Mouse (Mus musculus) limb, embryonic 14.5 days (tissue): ENCODE results near the gene Exoc1. TPM values are rescaled to one million over a fixed set of nuclear protein-coding genes. Genes with fewer than 3 reads are reported as not detected.

Experiments
- ATAC-seq: fragments of 200-750 bp; cut with Nextera tagmentation; 2 replicates; pipeline ENCODE4 v1.8.0; 2017; ENCODE audit warnings: low read depth, moderate number of reproducible peaks, moderate TSS enrichment; ENCODE audit not compliant: low FRiP score
- DNase-seq: peaks from one replicate; pipeline ENCODE4 v3.0.0-alpha.2; 2015; ENCODE audit warnings: low spot score
- H3K27ac ChIP-seq: fragments of 300-500 bp; sonication (generic); replicated peaks from 2 replicates; pipeline ENCODE4 v1.5.1; 2014; ENCODE audit warnings: low read depth, mild to moderate bottlenecking, low read length, moderate library complexity, mixed read lengths
- H3K27me3 ChIP-seq: fragments of 300-500 bp; sonication (generic); 2 replicates; pipeline ENCODE4 v1.6.1; 2014; ENCODE audit warnings: low read length, mixed read lengths; ENCODE audit not compliant: control insufficient read depth, insufficient read depth
- H3K36me3 ChIP-seq: fragments of 300-500 bp; sonication (generic); 2 replicates; pipeline ENCODE4 v1.6.1; 2014; ENCODE audit warnings: mild to moderate bottlenecking, low read length, moderate library complexity, mixed read lengths; ENCODE audit not compliant: control insufficient read depth, insufficient read depth
- H3K4me1 ChIP-seq: fragments of 300-500 bp; sonication (generic); 2 replicates; pipeline ENCODE4 v1.6.1; 2014; ENCODE audit warnings: antibody characterized with exemption, low read length, mixed read lengths; ENCODE audit not compliant: control insufficient read depth, insufficient read depth
- H3K4me2 ChIP-seq: fragments of 300-500 bp; sonication (generic); replicated peaks from 2 replicates; pipeline ENCODE4 v1.6.1; 2014; ENCODE audit warnings: low read depth, mild to moderate bottlenecking, low read length, moderate library complexity; ENCODE audit not compliant: severe bottlenecking
- H3K4me3 ChIP-seq: fragments of 300-500 bp; sonication (generic); replicated peaks from 2 replicates; pipeline ENCODE4 v1.5.1; 2014; ENCODE audit warnings: low read length
- H3K9ac ChIP-seq: fragments of 300-500 bp; sonication (generic); 2 replicates; pipeline ENCODE4 v1.6.1; 2014; ENCODE audit warnings: mild to moderate bottlenecking, low read depth, low read length, moderate library complexity; ENCODE audit not compliant: severe bottlenecking
- H3K9me3 ChIP-seq: fragments of 300-500 bp; sonication (generic); 2 replicates; pipeline ENCODE4 v1.6.1; 2016; ENCODE audit warnings: low read length; ENCODE audit not compliant: control insufficient read depth
- POLR2A ChIP-seq: fragments of 200-500 bp; IDR thresholded peaks from 2 replicates; pipeline ENCODE4 v1.8.0; 2012; ENCODE audit warnings: inconsistent platforms, mild to moderate bottlenecking, moderate library complexity, borderline replicate concordance; ENCODE audit not compliant: insufficient read depth, insufficient read length; ENCODE audit errors: extremely low read depth
- WGBS: fragments of 180-500 bp; shearing (Covaris S2); extraction: QIAGEN DNeasy Blood & Tissue Kit; methylation state at CpG from one replicate; pipeline ENCODE4 v1.1.7; 2014; 5-methylcytosine and 5-hydroxymethylcytosine counted together
- polyA plus RNA-seq, 2 experiments: library from polyadenylated mRNA; depleted of rRNA in 1 of 2; stranded (reverse) in 1 of 2; unstranded in 1 of 2; fragments of >200 nt; fragmentation: Nextera tagmentation in 1 of 2; extraction: Ambion mirVana in 1 of 2; gene quantifications; 2 replicates each; pipeline versions ENCODE4 v1.2.1 to v1.2.3; 2012 to 2014

The Exoc1 gene
- polyA plus RNA-seq, 2 experiments, result 37.5 to 57.2 TPM

GRCm38 (mm10) chr5:76591885-76592284 is 62.8 kb downstream of the Exoc1 start:
- Histone ChIP-seq H3K27me3 (no peaks in the 10 kb centered on the region), H3K9me3 (no peaks in the 10 kb centered on the region), H3K36me3 (peaks cover 38% of the 10 kb centered on the region), H3K9ac (no peak overlapping the region), H3K4me2 (no peak overlapping the region), H3K4me3 (no peak overlapping the region), H3K27ac (no peak overlapping the region), H3K4me1 (peaks cover 8% of the 10 kb centered on the region; the same call in 1 of the 2 replicates)
- 63% methylated on average over 9 of the region's 9 CpGs for WGBS
- ATAC-seq (no peak), DNase-seq (no peak)
- no peak for TF ChIP-seq POLR2A

GRCm38 (mm10) chr5:76609702-76610370 is 80.7 kb downstream of the Exoc1 start:
- ATAC-seq, result no peak

GRCm38 (mm10) chr5:76612867-76613499 is 83.9 kb downstream of the Exoc1 start:
- Histone ChIP-seq H3K27ac (no peak overlapping the region), H3K27me3 (no peaks in the 10 kb centered on the region), H3K36me3 (peaks cover 79% of the 10 kb centered on the region), H3K4me3 (no peak overlapping the region), H3K9ac (no peak overlapping the region), H3K9me3 (no peaks in the 10 kb centered on the region), H3K4me2 (no peak overlapping the region), H3K4me1 (no peaks in the 10 kb centered on the region)
- 69% methylated on average over 6 of the region's 6 CpGs for WGBS
- ATAC-seq, result no peak
- no peak for TF ChIP-seq POLR2A
- DNase-seq, result peak; percentile 38

More at GRCm38 (mm10) chr5:76609702-76610370, 80.7 kb downstream of the Exoc1 start:
- TF ChIP-seq POLR2A, result no peak
- 91% methylated on average over 8 of the region's 8 CpGs for WGBS
- no peak for DNase-seq
- H3K27ac ChIP-seq, result no peak overlapping the region
- no peaks in the 10 kb centered on the region for H3K4me1 ChIP-seq
- no peaks in the 10 kb centered on the region for H3K27me3 ChIP-seq
- H3K36me3 ChIP-seq, result peaks cover 75% of the 10 kb centered on the region
- no peak overlapping the region for H3K4me3 ChIP-seq
- no peak overlapping the region for H3K4me2 ChIP-seq
- H3K9ac ChIP-seq, result no peak overlapping the region
- no peaks in the 10 kb centered on the region for H3K9me3 ChIP-seq

GRCm38 (mm10) chr5:76615276-76615675 is 86.2 kb downstream of the Exoc1 start:
- H3K27me3 ChIP-seq, result no peaks in the 10 kb centered on the region
- H3K4me3 ChIP-seq, result no peak overlapping the region
- H3K9ac ChIP-seq, result no peak overlapping the region
- no peak for ATAC-seq
- TF ChIP-seq POLR2A, result no peak
- 92% methylated on average over 8 of the region's 8 CpGs for WGBS
- peaks cover 80% of the 10 kb centered on the region for H3K36me3 ChIP-seq
- no peaks in the 10 kb centered on the region for H3K9me3 ChIP-seq
- DNase-seq, result no peak
- H3K27ac ChIP-seq, result no peak overlapping the region
- no peaks in the 10 kb centered on the region for H3K4me1 ChIP-seq
- no peak overlapping the region for H3K4me2 ChIP-seq

- no peak for ATAC-seq
- TF ChIP-seq POLR2A, result no peak
- DNase-seq, result no peak
- no peak overlapping the region for H3K9ac ChIP-seq
- no peaks in the 10 kb centered on the region for H3K4me1 ChIP-seq
- H3K27me3 ChIP-seq, result no peaks in the 10 kb centered on the region
- no peak overlapping the region for H3K4me2 ChIP-seq
- WGBS, result 88% methylated on average over 2 of the region's 2 CpGs
- H3K27ac ChIP-seq, result no peak overlapping the region
- H3K36me3 ChIP-seq, result peaks cover 73% of the 10 kb centered on the region
- H3K9me3 ChIP-seq, result no peaks in the 10 kb centered on the region
- no peak overlapping the region for H3K4me3 ChIP-seq
These were observed 87.2 kb downstream of the Exoc1 start for GRCm38 (mm10) chr5:76616196-76616747.
